Mouse (Mus musculus): ENCODE data around the gene Mtmr10. TPM values are rescaled to one million over a fixed set of nuclear protein-coding genes. Genes with fewer than 3 reads are reported as not detected.

Gene Mtmr10
- polyA plus RNA-seq (2015; fragmentation: Nextera tagmentation; extraction: Ambion mirVana) = 12.6 and 15.5 TPM in 2 replicates

GRCm38 (mm10) chr7:64287414-64288091 lies at the start of gene Mtmr10:
TSS of gene Mtmr10 (plus strand) at chr7:64287653.

GRCm38 (mm10) chr7:64373830-64374562 lies 86.5 kb downstream of the Mtmr10 start, which contains the start of gene Fan1:
TSS of gene Fan1 (minus strand) at chr7:64374095.

Small RNA genes lying within 50 kb of the gene (microRNA-seq; reads per million reads assigned to microRNA genes)
- gene Mir6416 = not detected

Other genes starting within 250 kb of the Mtmr10 start
- not detected in 2 replicates for gene Trpm1, start 133.8 kb upstream of the Mtmr10 start, polyA plus RNA-seq (2015; fragmentation: Nextera tagmentation; extraction: Ambion mirVana)
- 3.4 TPM in 2 replicates for gene Fan1, start 86.4 kb downstream of the Mtmr10 start, polyA plus RNA-seq (2015; fragmentation: Nextera tagmentation; extraction: Ambion mirVana)
- 23.1 and 32.0 TPM in 2 replicates for gene Mphosph10, start 104.6 kb downstream of the Mtmr10 start, polyA plus RNA-seq (2015; fragmentation: Nextera tagmentation; extraction: Ambion mirVana)
- 71.4 and 71.6 TPM in 2 replicates for gene Mcee, start 105.0 kb downstream of the Mtmr10 start, polyA plus RNA-seq (2015; fragmentation: Nextera tagmentation; extraction: Ambion mirVana)
- 0.22 and 0.42 TPM in 2 replicates for gene Apba2, start 214.1 kb downstream of the Mtmr10 start, polyA plus RNA-seq (2015; fragmentation: Nextera tagmentation; extraction: Ambion mirVana)